Mouse (Mus musculus): ENCODE measurements around the gene Galnt14.

- TF ChIP-seq POLR2A (IDR thresholded peaks at IDR 0.05; ENCODE audit: insufficient read depth, low read length) = no peak
- TF ChIP-seq EP300 (IDR thresholded peaks at IDR 0.05; ENCODE audit: insufficient read depth, low read depth, low read length) = no peak
- no peak for TF ChIP-seq CTCF (IDR thresholded peaks at IDR 0.05; ENCODE audit: low read depth, low read length)
These were observed 191.9 kb downstream of the Galnt14 start for GRCm38 (mm10) chr17:73518359-73518758.
